Mouse (Mus musculus) heart, embryonic 10.5 days (tissue): ENCODE measurements around the gene Snrpb2. TPM values are rescaled to one million over a fixed set of nuclear protein-coding genes. Genes with fewer than 3 reads are reported as not detected.

ENCODE experiments used
- DNase-seq: peaks from one replicate; pipeline ENCODE4 v3.0.0-alpha.2; 2017; ENCODE audit warnings: low spot score
- H3K27ac ChIP-seq: fragments of 300-500 bp; sonication (generic); 2 replicates; pipeline ENCODE4 v1.5.1; 2016; ENCODE audit warnings: mild to moderate bottlenecking
- H3K27me3 ChIP-seq: fragments of 300-500 bp; sonication (generic); 2 replicates; pipeline ENCODE4 v1.6.1; 2016; ENCODE audit warnings: mild to moderate bottlenecking; ENCODE audit not compliant: poor library complexity, insufficient read depth, severe bottlenecking
- H3K36me3 ChIP-seq: fragments of 300-500 bp; sonication (generic); 2 replicates; pipeline ENCODE4 v1.6.1; 2016; ENCODE audit warnings: mild to moderate bottlenecking, moderate library complexity
- H3K4me1 ChIP-seq: fragments of 300-500 bp; sonication (generic); 2 replicates; pipeline ENCODE4 v1.6.1; 2016; ENCODE audit warnings: mild to moderate bottlenecking
- H3K4me3 ChIP-seq: fragments of 300-500 bp; sonication (generic); 2 replicates; pipeline ENCODE4 v1.5.1; 2016; ENCODE audit warnings: mild to moderate bottlenecking, moderate library complexity
- H3K9me3 ChIP-seq: fragments of 300-500 bp; sonication (generic); 2 replicates; pipeline ENCODE4 v1.6.1; 2016; ENCODE audit warnings: mild to moderate bottlenecking, moderate library complexity
- WGBS: fragments of 180-500 bp; shearing (Covaris S2); methylation state at CpG from one replicate; pipeline ENCODE4 v1.1.7; 2016; 5-methylcytosine and 5-hydroxymethylcytosine counted together
- polyA plus RNA-seq: library from polyadenylated mRNA; unstranded; fragments of >200 nt; fragmentation: Nextera tagmentation; extraction: Ambion mirVana; gene quantifications from 2 replicates; pipeline ENCODE4 v1.2.1, GENCODE M21; 2016

Snrpb2 gene
- polyA plus RNA-seq, 1 experiment from 2014 or later: 63.3 TPM

GRCm38 (mm10) chr2:143118221-143118620, 55.4 kb downstream of the Snrpb2 start:
- Histone ChIP-seq H3K36me3 (no peaks in the 10 kb centered on the region), H3K4me1 (no peaks in the 10 kb centered on the region), H3K4me3 (no peak overlapping the region), H3K27ac (no peak overlapping the region), H3K9me3 (no peaks in the 10 kb centered on the region), H3K27me3 (no peaks in the 10 kb centered on the region)
- DNase-seq: no peak
- WGBS: 84% methylated on average over 7 of the region's 7 CpGs

Other genes with a start within 250 kb of the Snrpb2 start
- 9.6 and 10.9 TPM in 2 replicates for gene Kif16b, start 161.5 kb upstream of the Snrpb2 start, polyA plus RNA-seq
- 0.20 and 0.51 TPM in 2 replicates for gene Otor, start 15.4 kb downstream of the Snrpb2 start, polyA plus RNA-seq